Mouse (Mus musculus): Measurements from ENCODE around the gene Cnksr3. TPM values are rescaled to one million over a fixed set of nuclear protein-coding genes. Genes with fewer than 3 reads are reported as not detected.

Gene Cnksr3
- polyA plus RNA-seq, 1 experiment = 8.9 TPM

GRCm38 (mm10) chr10:7214718-7215117, 2.7 kb upstream of the Cnksr3 start:
- TF ChIP-seq CTCF (IDR thresholded peaks at IDR 0.05; ENCODE audit: extremely low read depth, insufficient read length, insufficient replicate concordance, low read depth, low read length) (no peak), POLR2A (IDR thresholded peaks at IDR 0.05; ENCODE audit: low read depth, low read length) (no peak)
- H3K36me3 ChIP-seq (ENCODE audit: control insufficient read depth, insufficient read depth, low read length) = no peaks in the 10 kb centered on the region
- H3K27ac ChIP-seq (ENCODE audit: insufficient read depth, low read depth, low read length) = no peak overlapping the region
- H3K4me1 ChIP-seq (ENCODE audit: control insufficient read depth, insufficient read depth, insufficient read length, low read length) = peaks cover 4% of the 10 kb centered on the region
- H3K4me3 ChIP-seq (ENCODE audit: low read depth, low read length) = no peak overlapping the region
- WGBS = 79% methylated on average over 4 of the region's 4 CpGs
- no peaks in the 10 kb centered on the region for H3K27me3 ChIP-seq (ENCODE audit: control insufficient read depth, insufficient read depth, low read length)

GRCm38 (mm10) chr10:7213066-7213630, 1.1 kb upstream of the Cnksr3 start:
- H3K36me3 ChIP-seq (ENCODE audit: control insufficient read depth, insufficient read depth, low read length) = no peaks in the 10 kb centered on the region
- 13% methylated on average over 10 of the region's 10 CpGs for WGBS
- H3K4me1 ChIP-seq (ENCODE audit: control insufficient read depth, insufficient read depth, insufficient read length, low read length) = peaks cover 8% of the 10 kb centered on the region
- H3K4me3 ChIP-seq (ENCODE audit: low read depth, low read length) = no peak overlapping the region
- H3K27ac ChIP-seq (ENCODE audit: insufficient read depth, low read depth, low read length) = peak overlapping the region; percentile 98
- TF ChIP-seq POLR2A (IDR thresholded peaks at IDR 0.05; ENCODE audit: low read depth, low read length) = no peak
- no peaks in the 10 kb centered on the region for H3K27me3 ChIP-seq (ENCODE audit: control insufficient read depth, insufficient read depth, low read length)

GRCm38 (mm10) chr10:7212537-7212936, 500 bp upstream of the Cnksr3 start:
- TF ChIP-seq CTCF (IDR thresholded peaks at IDR 0.05; ENCODE audit: extremely low read depth, insufficient read length, insufficient replicate concordance, low read depth, low read length) (no peak), POLR2A (IDR thresholded peaks at IDR 0.05; ENCODE audit: low read depth, low read length) (no peak)
- Histone ChIP-seq H3K27me3 (ENCODE audit: control insufficient read depth, insufficient read depth, low read length) (no peaks in the 10 kb centered on the region), H3K27ac (ENCODE audit: insufficient read depth, low read depth, low read length) (peak overlapping the region; percentile 98), H3K36me3 (ENCODE audit: control insufficient read depth, insufficient read depth, low read length) (no peaks in the 10 kb centered on the region), H3K4me3 (ENCODE audit: low read depth, low read length) (peak overlapping the region; percentile 85), H3K4me1 (ENCODE audit: control insufficient read depth, insufficient read depth, insufficient read length, low read length) (peaks cover 8% of the 10 kb centered on the region)
- WGBS = under 1% methylated on average over 10 of the region's 10 CpGs

GRCm38 (mm10) chr10:7210991-7211695, 894 bp downstream of the Cnksr3 start:
- Histone ChIP-seq H3K4me1 (ENCODE audit: control insufficient read depth, insufficient read depth, insufficient read length, low read length) (peaks cover 10% of the 10 kb centered on the region), H3K27ac (ENCODE audit: insufficient read depth, low read depth, low read length) (peak overlapping the region; percentile 68), H3K36me3 (ENCODE audit: control insufficient read depth, insufficient read depth, low read length) (no peaks in the 10 kb centered on the region), H3K4me3 (ENCODE audit: low read depth, low read length) (peak overlapping the region; percentile 85), H3K27me3 (ENCODE audit: control insufficient read depth, insufficient read depth, low read length) (no peaks in the 10 kb centered on the region)
- TF ChIP-seq CTCF (IDR thresholded peaks at IDR 0.05; ENCODE audit: extremely low read depth, insufficient read length, insufficient replicate concordance, low read depth, low read length) (peak; percentile 47), POLR2A (IDR thresholded peaks at IDR 0.05; ENCODE audit: low read depth, low read length) (no peak)
- WGBS = under 1% methylated on average over 41 of the region's 41 CpGs

GRCm38 (mm10) chr10:7209691-7210455, 2.2 kb downstream of the Cnksr3 start:
- Histone ChIP-seq H3K27ac (ENCODE audit: insufficient read depth, low read depth, low read length) (no peak overlapping the region), H3K4me3 (ENCODE audit: low read depth, low read length) (no peak overlapping the region), H3K4me1 (ENCODE audit: control insufficient read depth, insufficient read depth, insufficient read length, low read length) (peaks cover 10% of the 10 kb centered on the region), H3K36me3 (ENCODE audit: control insufficient read depth, insufficient read depth, low read length) (no peaks in the 10 kb centered on the region), H3K27me3 (ENCODE audit: control insufficient read depth, insufficient read depth, low read length) (no peaks in the 10 kb centered on the region)
- 59% methylated on average over 5 of the region's 5 CpGs for WGBS
- TF ChIP-seq POLR2A (IDR thresholded peaks at IDR 0.05; ENCODE audit: low read depth, low read length) (no peak), CTCF (IDR thresholded peaks at IDR 0.05; ENCODE audit: extremely low read depth, insufficient read length, insufficient replicate concordance, low read depth, low read length) (no peak)

GRCm38 (mm10) chr10:7208859-7209441, 3.1 kb downstream of the Cnksr3 start:
- 46% methylated on average over 10 of the region's 10 CpGs for WGBS
- H3K4me3 ChIP-seq (ENCODE audit: low read depth, low read length) = no peak overlapping the region
- H3K36me3 ChIP-seq (ENCODE audit: control insufficient read depth, insufficient read depth, low read length) = no peaks in the 10 kb centered on the region
- no peaks in the 10 kb centered on the region for H3K27me3 ChIP-seq (ENCODE audit: control insufficient read depth, insufficient read depth, low read length)
- peaks cover 9% of the 10 kb centered on the region for H3K4me1 ChIP-seq (ENCODE audit: control insufficient read depth, insufficient read depth, insufficient read length, low read length)
- no peak overlapping the region for H3K27ac ChIP-seq (ENCODE audit: insufficient read depth, low read depth, low read length)
- TF ChIP-seq POLR2A (IDR thresholded peaks at IDR 0.05; ENCODE audit: low read depth, low read length) = no peak
- no peak for TF ChIP-seq CTCF (IDR thresholded peaks at IDR 0.05; ENCODE audit: extremely low read depth, insufficient read length, insufficient replicate concordance, low read depth, low read length)

GRCm38 (mm10) chr10:7207301-7207700, 4.7 kb downstream of the Cnksr3 start:
- no peak for TF ChIP-seq CTCF (IDR thresholded peaks at IDR 0.05; ENCODE audit: extremely low read depth, insufficient read length, insufficient replicate concordance, low read depth, low read length)
- no peak for TF ChIP-seq POLR2A (IDR thresholded peaks at IDR 0.05; ENCODE audit: low read depth, low read length)
- Histone ChIP-seq H3K4me1 (ENCODE audit: control insufficient read depth, insufficient read depth, insufficient read length, low read length) (peaks cover 8% of the 10 kb centered on the region), H3K27me3 (ENCODE audit: control insufficient read depth, insufficient read depth, low read length) (no peaks in the 10 kb centered on the region), H3K27ac (ENCODE audit: insufficient read depth, low read depth, low read length) (no peak overlapping the region), H3K4me3 (ENCODE audit: low read depth, low read length) (no peak overlapping the region), H3K36me3 (ENCODE audit: control insufficient read depth, insufficient read depth, low read length) (no peaks in the 10 kb centered on the region)
- WGBS = 92% methylated on average over 11 of the region's 11 CpGs

All from small intestine, adult 2 months (tissue).